Mouse (Mus musculus) cerebellum, postnatal 4 days (tissue): ENCODE measurements at regions not wholly inside any gene's neighbourhood (a gene's known extent, or its start where the extent isn't known, plus 50 kb on each side); places are given as distances from the start of the nearest gene placed in this dataset.

Source experiments
- DNase-seq, 2 experiments: peaks; one replicate each; pipeline ENCODE4 v3.0.0; 2022; ENCODE audit warnings: low spot score in 2 of 2, mixed read lengths in 1 of 2

- no peak for DNase-seq
Measured at GRCm38 (mm10) chr8:10825981-10826380, 182.3 kb downstream of the Irs2 start.

- DNase-seq, result no peak
Measured at GRCm38 (mm10) chr8:10825192-10825926, 182.9 kb downstream of the Irs2 start.

GRCm38 (mm10) chr8:10821901-10822300, 186.4 kb downstream of the Irs2 start:
- no peak for DNase-seq

GRCm38 (mm10) chr8:10814499-10814898, 193.8 kb downstream of the Irs2 start:
- DNase-seq, result no peak

GRCm38 (mm10) chr8:10812060-10812670, 196.1 kb downstream of the Irs2 start:
- no peak for DNase-seq

- no peak for DNase-seq
Measured at GRCm38 (mm10) chr8:10807040-10807439, 201.2 kb downstream of the Irs2 start.

- DNase-seq, result no peak
Measured at GRCm38 (mm10) chr8:10805405-10806151, 202.7 kb downstream of the Irs2 start.

GRCm38 (mm10) chr8:10804974-10805373, 203.3 kb downstream of the Irs2 start:
- DNase-seq, result no peak

GRCm38 (mm10) chr8:10802003-10802402, 206.3 kb downstream of the Irs2 start:
- no peak for DNase-seq

- DNase-seq, result no peak
Measured at GRCm38 (mm10) chr8:10801580-10801979, 206.7 kb downstream of the Irs2 start.

- no peak for DNase-seq
Measured at GRCm38 (mm10) chr8:10798444-10798843, 209.8 kb downstream of the Irs2 start.

- no peak for DNase-seq
Measured at GRCm38 (mm10) chr8:10794367-10795189, 213.7 kb downstream of the Irs2 start.

- no peak for DNase-seq
Measured at GRCm38 (mm10) chr8:10793670-10794366, 214.4 kb downstream of the Irs2 start.

GRCm38 (mm10) chr8:10788496-10789200, 219.6 kb downstream of the Irs2 start:
- DNase-seq, result no peak

- DNase-seq, result no peak
Measured at GRCm38 (mm10) chr8:10785801-10786200, 222.5 kb downstream of the Irs2 start.

- DNase-seq, result no peak
Measured at GRCm38 (mm10) chr8:10785311-10785710, 222.9 kb downstream of the Irs2 start.

- no peak for DNase-seq
Measured at GRCm38 (mm10) chr8:10784481-10784880, 223.8 kb downstream of the Irs2 start.

GRCm38 (mm10) chr8:10781860-10782259, 226.4 kb downstream of the Irs2 start:
- DNase-seq, result no peak

- no peak for DNase-seq
Measured at GRCm38 (mm10) chr8:10779636-10780035, 228.6 kb downstream of the Irs2 start.

- no peak for DNase-seq
Measured at GRCm38 (mm10) chr8:10775202-10776010, 232.9 kb downstream of the Irs2 start.
